Mouse (Mus musculus): ENCODE data around the gene Ugt1a5.
"Not testable (repeated sequence)": the region's sequence is repeated elsewhere in the genome, so short reads cannot be mapped to it uniquely, and the experiment has no call there.

Gene Ugt1a5

GRCm38 (mm10) chr1:88199996-88200395, 34.2 kb downstream of the Ugt1a5 start:
- peak; percentile 48 to 62 for DNase-seq

- no peak for DNase-seq
Observed at GRCm38 (mm10) chr1:88200456-88200855, 34.6 kb downstream of the Ugt1a5 start, which contains the start of gene Ugt1a2. TSS of gene Ugt1a2 (plus strand) at chr1:88200601.

- DNase-seq = peak; percentile 86 to 91
Observed at GRCm38 (mm10) chr1:88205294-88205922, 39.6 kb downstream of the Ugt1a5 start, which contains the start of gene Dnajb3. TSS of gene Dnajb3 (minus strand) at chr1:88205782.

GRCm38 (mm10) chr1:88206843-88207479, 41.1 kb downstream of the Ugt1a5 start:
- no peak for DNase-seq

GRCm38 (mm10) chr1:88211812-88212211, 46.0 kb downstream of the Ugt1a5 start, which contains the start of gene Ugt1a1:
TSS of gene Ugt1a1 (plus strand) at chr1:88211959.
- DNase-seq = no peak

GRCm38 (mm10) chr1:88212341-88213045, 46.7 kb downstream of the Ugt1a5 start:
- no peak for DNase-seq

- DNase-seq = no peak
Observed at GRCm38 (mm10) chr1:88213061-88213460, 47.2 kb downstream of the Ugt1a5 start.

- no peak for DNase-seq
Observed at GRCm38 (mm10) chr1:88213766-88214461, 48.1 kb downstream of the Ugt1a5 start.

- DNase-seq = no peak
Observed at GRCm38 (mm10) chr1:88214462-88214952, 48.7 kb downstream of the Ugt1a5 start.

GRCm38 (mm10) chr1:88215466-88216380, 49.9 kb downstream of the Ugt1a5 start:
- DNase-seq = no peak

- DNase-seq = no peak
Observed at GRCm38 (mm10) chr1:88216551-88216950, 50.7 kb downstream of the Ugt1a5 start.

GRCm38 (mm10) chr1:88217144-88217543, 51.3 kb downstream of the Ugt1a5 start:
- no peak for DNase-seq

- no peak for DNase-seq
Observed at GRCm38 (mm10) chr1:88217576-88217975, 51.8 kb downstream of the Ugt1a5 start.

- no peak for DNase-seq
Observed at GRCm38 (mm10) chr1:88218051-88218450, 52.2 kb downstream of the Ugt1a5 start.

- DNase-seq = no peak
Observed at GRCm38 (mm10) chr1:88218591-88218990, 52.8 kb downstream of the Ugt1a5 start.

- no peak for DNase-seq
Observed at GRCm38 (mm10) chr1:88219054-88219453, 53.2 kb downstream of the Ugt1a5 start.

- DNase-seq = no peak
Observed at GRCm38 (mm10) chr1:88220336-88220735, 54.5 kb downstream of the Ugt1a5 start.

GRCm38 (mm10) chr1:88222216-88222615, 56.4 kb downstream of the Ugt1a5 start:
- no peak for DNase-seq

GRCm38 (mm10) chr1:88223011-88223515, 57.3 kb downstream of the Ugt1a5 start:
- not testable (repeated sequence) for DNase-seq

- no peak for DNase-seq
Observed at GRCm38 (mm10) chr1:88223591-88223990, 57.8 kb downstream of the Ugt1a5 start.

GRCm38 (mm10) chr1:88224029-88224776, 58.4 kb downstream of the Ugt1a5 start:
- no peak for DNase-seq
